ENCODE assay signal across 16 mouse cellular contexts in the genomic region with DNA sequence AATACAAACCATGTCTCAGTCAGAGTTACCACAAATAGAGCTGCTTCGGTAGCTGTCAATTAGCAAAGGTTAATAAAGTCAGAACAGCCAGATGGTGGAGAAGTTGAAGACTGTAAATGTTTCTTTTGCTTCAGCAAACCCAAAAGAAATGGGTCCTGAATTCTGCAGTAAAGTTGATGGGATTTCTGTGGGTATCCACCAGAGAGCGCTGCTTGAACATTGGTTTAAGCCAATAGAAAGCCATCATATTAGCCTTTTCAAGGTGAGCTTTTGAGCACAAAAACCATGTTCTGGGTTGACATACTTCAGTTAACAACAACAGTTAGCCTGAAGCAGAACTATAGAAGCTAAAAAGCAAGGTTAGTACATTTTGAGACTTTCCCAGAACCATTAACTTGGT. TPM values are rescaled to one million over a fixed set of nuclear protein-coding genes. Genes with fewer than 3 reads are reported as not detected.
DNase-seq lines count a peak whose midpoint lies in the region; ATAC-seq and TF ChIP-seq lines count a peak whose summit lies in the region.
"Had no signal": no experiment of that assay in that cellular context is flagged by ENCODE, and none has a peak within 500 bp of the region (broad histone marks: within the 10 kb centered on the region; RNA-seq: fewer than 3 reads in every experiment).

No protein-coding gene starts in this region.

- H3K4me1 ChIP-seq in hindbrain, embryonic 14.5 days (replicated peaks; ENCODE audit: control insufficient read depth, insufficient read depth, low read length) = no peaks in the 10 kb centered on the region
- no peaks in the 10 kb centered on the region for H3K4me1 ChIP-seq in hindbrain, embryonic 12.5 days
- no peaks in the 10 kb centered on the region for H3K4me1 ChIP-seq in midbrain, postnatal 0 days (ENCODE audit: insufficient read depth, low read length)
- H3K4me1 ChIP-seq in midbrain, embryonic 11.5 days (ENCODE audit: control insufficient read depth, insufficient read depth, low read length) = no peaks in the 10 kb centered on the region
- H3K4me1 ChIP-seq: embryonic facial prominence, embryonic 12.5 days; forebrain, embryonic 13.5 days; neural tube, embryonic 15.5 days had no signal

- H3K4me3 ChIP-seq in hindbrain, embryonic 14.5 days (replicated peaks; ENCODE audit: low read length) = no peak overlapping the region
- H3K4me3 ChIP-seq in hindbrain, embryonic 12.5 days = no peak overlapping the region
- H3K4me3 ChIP-seq in midbrain, postnatal 0 days (ENCODE audit: low read depth, low read length) = no peak overlapping the region
- H3K4me3 ChIP-seq in midbrain, embryonic 11.5 days (ENCODE audit: low read depth, low read length) = no peak overlapping the region
- H3K4me3 ChIP-seq: embryonic facial prominence, embryonic 12.5 days; forebrain, embryonic 13.5 days; neural tube, embryonic 15.5 days had no signal

- no peak overlapping the region for H3K27ac ChIP-seq in hindbrain, embryonic 14.5 days
- H3K27ac ChIP-seq in hindbrain, embryonic 12.5 days = no peak overlapping the region
- no peak overlapping the region for H3K27ac ChIP-seq in midbrain, postnatal 0 days (ENCODE audit: low read depth, low read length)
- H3K27ac ChIP-seq in midbrain, embryonic 11.5 days (ENCODE audit: low read depth, low read length) = no peak overlapping the region
- H3K27ac ChIP-seq: embryonic facial prominence, embryonic 12.5 days; forebrain, embryonic 13.5 days; neural tube, embryonic 15.5 days had no signal

- no peaks in the 10 kb centered on the region for H3K9me3 ChIP-seq in hindbrain, embryonic 14.5 days (ENCODE audit: control insufficient read depth, low read length)
- H3K9me3 ChIP-seq in hindbrain, embryonic 12.5 days (replicated peaks) = no peaks in the 10 kb centered on the region
- no peaks in the 10 kb centered on the region for H3K9me3 ChIP-seq in midbrain, postnatal 0 days (ENCODE audit: low read length)
- H3K9me3 ChIP-seq in midbrain, embryonic 11.5 days (ENCODE audit: control insufficient read depth, low read length) = no peaks in the 10 kb centered on the region
- H3K9me3 ChIP-seq: embryonic facial prominence, embryonic 12.5 days; forebrain, embryonic 13.5 days; neural tube, embryonic 15.5 days had no signal

- no peaks in the 10 kb centered on the region for H3K36me3 ChIP-seq in hindbrain, embryonic 14.5 days (replicated peaks; ENCODE audit: control insufficient read depth, insufficient read depth)
- H3K36me3 ChIP-seq in hindbrain, embryonic 12.5 days = no peaks in the 10 kb centered on the region
- no peaks in the 10 kb centered on the region for H3K36me3 ChIP-seq in midbrain, postnatal 0 days (ENCODE audit: insufficient read depth, low read length)
- no peaks in the 10 kb centered on the region for H3K36me3 ChIP-seq in midbrain, embryonic 11.5 days (ENCODE audit: control insufficient read depth, insufficient read depth, low read length)
- H3K36me3 ChIP-seq: embryonic facial prominence, embryonic 12.5 days; neural tube, embryonic 15.5 days had no signal

- peak; percentile 64 for TF ChIP-seq CTCF in midbrain, postnatal 0 days (IDR thresholded peaks at IDR 0.05)

- WGBS in hindbrain, embryonic 14.5 days = 52% methylated on average over 2 of the region's 2 CpGs
- 60% methylated on average over 2 of the region's 2 CpGs for WGBS in hindbrain, embryonic 12.5 days
- 56% methylated on average over 2 of the region's 2 CpGs for WGBS in midbrain, postnatal 0 days
- WGBS in midbrain, embryonic 11.5 days = 55% methylated on average over 2 of the region's 2 CpGs

- ATAC-seq in hindbrain, embryonic 14.5 days (ENCODE audit: low FRiP score) = no peak
- ATAC-seq in hindbrain, embryonic 12.5 days (ENCODE audit: low FRiP score) = no peak
- no peak for ATAC-seq in midbrain, postnatal 0 days (ENCODE audit: low FRiP score)
- ATAC-seq in midbrain, embryonic 11.5 days (ENCODE audit: low FRiP score) = no peak
- ATAC-seq: forebrain, embryonic 13.5 days had no signal

- H3K9ac ChIP-seq in hindbrain, embryonic 14.5 days = no peak overlapping the region
- no peak overlapping the region for H3K9ac ChIP-seq in hindbrain, embryonic 12.5 days
- H3K9ac ChIP-seq in midbrain, postnatal 0 days (replicated peaks; ENCODE audit: low read length, poor library complexity, severe bottlenecking) = no peak overlapping the region
- no peak overlapping the region for H3K9ac ChIP-seq in midbrain, embryonic 11.5 days (ENCODE audit: low read length)
- H3K9ac ChIP-seq: embryonic facial prominence, embryonic 12.5 days; forebrain, embryonic 13.5 days; neural tube, embryonic 15.5 days had no signal

- H3K4me2 ChIP-seq in hindbrain, embryonic 14.5 days (replicated peaks) = no peak overlapping the region
- H3K4me2 ChIP-seq in hindbrain, embryonic 12.5 days (replicated peaks) = no peak overlapping the region
- no peak overlapping the region for H3K4me2 ChIP-seq in midbrain, postnatal 0 days (ENCODE audit: low read depth, low read length, poor library complexity, severe bottlenecking)
- no peak overlapping the region for H3K4me2 ChIP-seq in midbrain, embryonic 11.5 days
- H3K4me2 ChIP-seq: embryonic facial prominence, embryonic 12.5 days; forebrain, embryonic 13.5 days; neural tube, embryonic 15.5 days had no signal

- peak; percentile 29 for DNase-seq in hindbrain, embryonic 14.5 days (ENCODE audit: low spot score)
- DNase-seq in midbrain, postnatal 0 days (ENCODE audit: low spot score) = peak; percentile 40
- no peak for DNase-seq in midbrain, embryonic 11.5 days (ENCODE audit: low spot score, missing footprints)
- peak; percentile 38 for DNase-seq in R1 (ENCODE audit: low read depth, low spot score)
- DNase-seq in spleen, postnatal 14 days (ENCODE audit: low spot score in 2 of 2) = no peak
- DNase-seq in left cerebral cortex, adult 9 months (ENCODE audit: low spot score in 2 of 2) = no peak
- DNase-seq: adrenal gland, adult 8-10 months; heart, postnatal 10 days; kidney, adult 11 months; layer of hippocampus, adult 9-11 months; lung, postnatal 4 days; right cerebral cortex, postnatal 4 days had no signal

- no peaks in the 10 kb centered on the region for H3K27me3 ChIP-seq in hindbrain, embryonic 14.5 days (ENCODE audit: control insufficient read depth, insufficient read depth, low read length)
- H3K27me3 ChIP-seq in hindbrain, embryonic 12.5 days = no peaks in the 10 kb centered on the region
- H3K27me3 ChIP-seq in midbrain, postnatal 0 days (ENCODE audit: insufficient read depth, low read length) = no peaks in the 10 kb centered on the region
- no peaks in the 10 kb centered on the region for H3K27me3 ChIP-seq in midbrain, embryonic 11.5 days (ENCODE audit: control insufficient read depth, insufficient read depth, low read length)
- H3K27me3 ChIP-seq: embryonic facial prominence, embryonic 12.5 days; forebrain, embryonic 13.5 days; neural tube, embryonic 15.5 days had no signal

RNA-seq across cellular contexts. Expression of a gene that starts 34.3 kb away (rescaled TPM):
- polyA plus RNA-seq in hindbrain, embryonic 14.5 days (2014; fragmentation: Nextera tagmentation; extraction: Ambion mirVana) = 35.9 and 39.4 TPM in 2 replicates
- 37.5 and 38.1 TPM in 2 replicates for polyA plus RNA-seq in hindbrain, embryonic 12.5 days (2016; fragmentation: Nextera tagmentation; extraction: Ambion mirVana)
- total RNA-seq in midbrain, postnatal 0 days (2014; rRNA removed) = 27.7 and 28.9 TPM in 2 replicates
- polyA plus RNA-seq in midbrain, postnatal 0 days (2015; fragmentation: Nextera tagmentation; extraction: Ambion mirVana) = 28.5 and 31.5 TPM in 2 replicates
- 49.4 and 50.5 TPM in 2 replicates for polyA plus RNA-seq in midbrain, embryonic 11.5 days (2014; fragmentation: Nextera tagmentation; extraction: Ambion mirVana)

Comparison
In these comparisons a context has a peak if more than half of its experiments do, and no peak if none do; other contexts are left out.
1. DNase-seq: peak in hindbrain, embryonic 14.5 days (single experiment), midbrain, postnatal 0 days (single experiment) and R1 (single experiment); none in midbrain, embryonic 11.5 days (single experiment), spleen, postnatal 14 days (0 of 2) and left cerebral cortex, adult 9 months (0 of 2).